Mouse (Mus musculus): ENCODE results near the gene Ppfia1. TPM values are rescaled to one million over a fixed set of nuclear protein-coding genes. Genes with fewer than 3 reads are reported as not detected.
A peak's percentile ranks its signal among the peaks of the same experiment; 100 is the strongest.

The Ppfia1 gene
- total and polyA plus RNA-seq, 2 experiments from 2014 or later, result 14.3 to 30.4 TPM

- Histone ChIP-seq H3K9me3 (ENCODE audit: low read length) (no peaks in the 10 kb centered on the region), H3K27me3 (ENCODE audit: insufficient read depth, low read length) (0 out of 2 replicates have a peak, but pooled peaks cover 3% of the 10 kb centered on the region), H3K27ac (ENCODE audit: low read depth, low read length) (no peak overlapping the region), H3K36me3 (ENCODE audit: insufficient read depth, low read length) (no peaks in the 10 kb centered on the region), H3K9ac (replicated peaks; ENCODE audit: low read length, poor library complexity, severe bottlenecking) (no peak overlapping the region), H3K4me2 (ENCODE audit: low read depth, low read length, poor library complexity, severe bottlenecking) (no peak overlapping the region), H3K4me3 (ENCODE audit: low read depth, low read length) (no peak overlapping the region), H3K4me1 (ENCODE audit: insufficient read depth, low read length) (no peaks in the 10 kb centered on the region)
- TF ChIP-seq CTCF (IDR thresholded peaks at IDR 0.05), result no peak
- no peak for ATAC-seq (ENCODE audit: low FRiP score)
- 55% methylated on average over 7 of the region's 7 CpGs for WGBS
- peak; percentile 46 for DNase-seq (ENCODE audit: low spot score)
These were observed 15.9 kb upstream of the Ppfia1 start for GRCm38 (mm10) chr7:144569428-144569827.

GRCm38 (mm10) chr7:144568091-144568490 lies 14.6 kb upstream of the Ppfia1 start:
- TF ChIP-seq CTCF (IDR thresholded peaks at IDR 0.05), result no peak
- Histone ChIP-seq H3K4me1 (ENCODE audit: insufficient read depth, low read length) (no peaks in the 10 kb centered on the region), H3K36me3 (ENCODE audit: insufficient read depth, low read length) (no peaks in the 10 kb centered on the region), H3K27me3 (ENCODE audit: insufficient read depth, low read length) (0 out of 2 replicates have a peak, but pooled peaks cover 3% of the 10 kb centered on the region), H3K4me2 (ENCODE audit: low read depth, low read length, poor library complexity, severe bottlenecking) (no peak overlapping the region), H3K9me3 (ENCODE audit: low read length) (no peaks in the 10 kb centered on the region), H3K4me3 (ENCODE audit: low read depth, low read length) (no peak overlapping the region), H3K27ac (ENCODE audit: low read depth, low read length) (no peak overlapping the region), H3K9ac (replicated peaks; ENCODE audit: low read length, poor library complexity, severe bottlenecking) (no peak overlapping the region)
- DNase-seq (ENCODE audit: low spot score) (no peak), ATAC-seq (ENCODE audit: low FRiP score) (no peak)

- H3K27me3 ChIP-seq (ENCODE audit: insufficient read depth, low read length), result 0 out of 2 replicates have a peak, but pooled peaks cover 3% of the 10 kb centered on the region
- H3K9ac ChIP-seq (replicated peaks; ENCODE audit: low read length, poor library complexity, severe bottlenecking), result no peak overlapping the region
- no peak overlapping the region for H3K4me2 ChIP-seq (ENCODE audit: low read depth, low read length, poor library complexity, severe bottlenecking)
- H3K4me3 ChIP-seq (ENCODE audit: low read depth, low read length), result no peak overlapping the region
- DNase-seq (ENCODE audit: low spot score) (no peak), ATAC-seq (ENCODE audit: low FRiP score) (no peak)
- 81% methylated on average over 3 of the region's 3 CpGs for WGBS
- no peaks in the 10 kb centered on the region for H3K9me3 ChIP-seq (ENCODE audit: low read length)
- no peak for TF ChIP-seq CTCF (IDR thresholded peaks at IDR 0.05)
- no peaks in the 10 kb centered on the region for H3K36me3 ChIP-seq (ENCODE audit: insufficient read depth, low read length)
- H3K27ac ChIP-seq (ENCODE audit: low read depth, low read length), result no peak overlapping the region
- H3K4me1 ChIP-seq (ENCODE audit: insufficient read depth, low read length), result no peaks in the 10 kb centered on the region
These were observed 13.6 kb upstream of the Ppfia1 start for GRCm38 (mm10) chr7:144566921-144567682.

- Histone ChIP-seq H3K27ac (ENCODE audit: low read depth, low read length) (no peak overlapping the region), H3K36me3 (ENCODE audit: insufficient read depth, low read length) (no peaks in the 10 kb centered on the region), H3K4me3 (ENCODE audit: low read depth, low read length) (no peak overlapping the region), H3K4me2 (ENCODE audit: low read depth, low read length, poor library complexity, severe bottlenecking) (no peak overlapping the region), H3K9me3 (ENCODE audit: low read length) (no peaks in the 10 kb centered on the region), H3K27me3 (ENCODE audit: insufficient read depth, low read length) (no peaks in the 10 kb centered on the region), H3K4me1 (ENCODE audit: insufficient read depth, low read length) (no peaks in the 10 kb centered on the region), H3K9ac (replicated peaks; ENCODE audit: low read length, poor library complexity, severe bottlenecking) (no peak overlapping the region)
- ATAC-seq (ENCODE audit: low FRiP score) (no peak), DNase-seq (ENCODE audit: low spot score) (no peak)
- no peak for TF ChIP-seq CTCF (IDR thresholded peaks at IDR 0.05)
- 64% methylated on average over 9 of the region's 9 CpGs for WGBS
These were observed 10.1 kb upstream of the Ppfia1 start for GRCm38 (mm10) chr7:144563456-144564155.

GRCm38 (mm10) chr7:144562016-144562415 lies 8.5 kb upstream of the Ppfia1 start:
- no peak overlapping the region for H3K4me2 ChIP-seq (ENCODE audit: low read depth, low read length, poor library complexity, severe bottlenecking)
- H3K27ac ChIP-seq (ENCODE audit: low read depth, low read length), result no peak overlapping the region
- H3K27me3 ChIP-seq (ENCODE audit: insufficient read depth, low read length), result no peaks in the 10 kb centered on the region
- no peaks in the 10 kb centered on the region for H3K9me3 ChIP-seq (ENCODE audit: low read length)
- TF ChIP-seq CTCF (IDR thresholded peaks at IDR 0.05), result no peak
- no peaks in the 10 kb centered on the region for H3K36me3 ChIP-seq (ENCODE audit: insufficient read depth, low read length)
- WGBS, result 9% methylated on average over 3 of the region's 3 CpGs
- no peak overlapping the region for H3K4me3 ChIP-seq (ENCODE audit: low read depth, low read length)
- ATAC-seq (ENCODE audit: low FRiP score) (no peak), DNase-seq (ENCODE audit: low spot score) (no peak)
- H3K9ac ChIP-seq (replicated peaks; ENCODE audit: low read length, poor library complexity, severe bottlenecking), result no peak overlapping the region
- H3K4me1 ChIP-seq (ENCODE audit: insufficient read depth, low read length), result no peaks in the 10 kb centered on the region

GRCm38 (mm10) chr7:144560594-144560993 lies 7.1 kb upstream of the Ppfia1 start:
- Histone ChIP-seq H3K4me1 (ENCODE audit: insufficient read depth, low read length) (no peaks in the 10 kb centered on the region), H3K9me3 (ENCODE audit: low read length) (no peaks in the 10 kb centered on the region), H3K4me3 (ENCODE audit: low read depth, low read length) (no peak overlapping the region), H3K27me3 (ENCODE audit: insufficient read depth, low read length) (no peaks in the 10 kb centered on the region), H3K36me3 (ENCODE audit: insufficient read depth, low read length) (no peaks in the 10 kb centered on the region), H3K9ac (replicated peaks; ENCODE audit: low read length, poor library complexity, severe bottlenecking) (no peak overlapping the region), H3K4me2 (ENCODE audit: low read depth, low read length, poor library complexity, severe bottlenecking) (no peak overlapping the region), H3K27ac (ENCODE audit: low read depth, low read length) (no peak overlapping the region)
- no peak for ATAC-seq (ENCODE audit: low FRiP score)
- 85% methylated on average over 4 of the region's 4 CpGs for WGBS
- TF ChIP-seq CTCF (IDR thresholded peaks at IDR 0.05), result no peak
- no peak for DNase-seq (ENCODE audit: low spot score)
